Mouse (Mus musculus): ENCODE results near the gene Sbk2.

Gene Sbk2

DNA sequence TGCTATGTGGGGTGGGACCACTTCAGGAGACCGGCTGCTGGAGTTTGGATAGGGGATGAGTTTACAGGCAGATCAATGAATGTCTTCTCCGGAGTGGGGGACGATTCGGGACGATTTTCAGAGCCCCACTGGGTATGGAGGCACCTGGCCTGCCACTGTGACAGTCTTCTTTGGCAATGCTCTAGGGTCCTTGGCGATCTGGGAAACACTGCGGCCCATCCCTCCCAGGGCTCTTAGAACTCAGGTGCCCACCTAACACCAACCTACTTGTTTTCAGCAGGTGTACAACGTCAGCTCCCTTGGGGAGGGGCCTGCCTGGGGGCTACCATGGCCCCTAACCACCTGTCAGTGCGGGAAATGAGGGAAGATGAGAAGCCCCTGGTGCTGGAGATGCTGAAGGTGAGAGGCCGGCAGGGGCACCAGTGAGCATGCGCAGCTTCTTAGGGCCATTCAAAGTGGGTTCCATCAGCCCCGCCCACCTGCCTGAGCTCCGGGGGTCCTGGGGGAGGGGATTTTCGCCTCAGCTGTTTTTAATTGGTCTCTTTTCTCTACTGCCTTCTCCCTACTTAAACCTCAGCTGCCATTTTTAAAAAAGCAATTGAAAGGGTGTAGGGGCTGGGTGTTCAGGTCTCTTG, 41.2 kb downstream of the Sbk2 start:
- in situ Hi-C loops (cut with MseI, MboI) = no loop called here

DNA sequence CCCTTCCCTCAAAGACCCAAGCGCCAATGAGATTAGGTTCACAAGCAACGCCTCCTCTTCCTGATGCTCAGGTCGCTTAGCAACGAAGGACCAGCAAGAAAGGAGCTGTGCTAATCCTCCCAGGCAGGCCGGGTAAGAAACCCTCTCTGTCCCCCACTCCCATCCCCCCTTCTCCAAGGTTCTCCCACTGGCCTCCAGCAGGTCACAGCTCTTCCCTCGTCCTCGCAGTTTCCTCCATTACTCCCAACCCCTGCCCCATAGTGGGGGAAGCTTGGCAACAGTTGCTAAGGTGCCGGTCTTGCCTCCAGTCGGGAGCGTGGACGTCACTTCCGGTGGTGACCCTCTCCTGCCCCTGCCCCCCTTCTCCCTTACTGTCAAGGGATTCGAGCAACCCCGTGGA, 41.7 kb downstream of the Sbk2 start:
- in situ Hi-C loops (cut with MseI, MboI) = no loop called here

DNA sequence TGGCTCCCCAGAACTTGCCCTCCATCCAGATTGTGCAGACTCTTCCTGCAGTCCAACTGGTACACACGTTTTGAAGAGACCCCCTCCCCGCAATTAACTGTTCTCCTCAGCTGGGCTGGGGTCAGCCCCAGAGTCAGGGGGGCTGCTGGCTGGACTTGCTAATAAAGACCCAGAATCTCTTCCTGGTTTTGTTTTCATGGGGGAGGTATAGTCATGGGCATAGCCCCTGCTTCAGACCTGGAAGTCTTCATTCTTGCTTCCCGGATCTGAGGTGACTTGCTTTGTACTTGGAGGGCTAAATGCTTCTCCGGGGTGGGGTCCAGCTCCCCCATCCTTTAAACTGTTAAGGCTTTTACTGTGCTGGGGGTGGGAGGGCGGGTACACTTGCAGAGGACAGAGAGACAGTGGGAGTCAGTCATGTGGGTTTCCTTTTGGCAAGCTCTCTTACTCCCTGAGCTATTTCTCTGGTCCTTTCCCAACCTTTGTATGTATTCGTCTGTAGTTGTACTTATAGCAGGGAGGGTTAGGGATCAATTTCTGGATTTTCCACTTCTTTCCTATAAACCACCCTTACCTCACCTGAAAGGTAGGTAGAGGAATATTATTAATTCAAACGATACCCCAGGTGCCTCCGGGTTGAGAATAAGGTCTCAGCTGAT, 42.3 kb downstream of the Sbk2 start, which contains the start of gene Nat14:
Gene Nat14 (plus strand): TSS at position 205 of the 659 bp plus-strand sequence.
- in situ Hi-C loops (cut with MseI, MboI) = no loop called here

DNA sequence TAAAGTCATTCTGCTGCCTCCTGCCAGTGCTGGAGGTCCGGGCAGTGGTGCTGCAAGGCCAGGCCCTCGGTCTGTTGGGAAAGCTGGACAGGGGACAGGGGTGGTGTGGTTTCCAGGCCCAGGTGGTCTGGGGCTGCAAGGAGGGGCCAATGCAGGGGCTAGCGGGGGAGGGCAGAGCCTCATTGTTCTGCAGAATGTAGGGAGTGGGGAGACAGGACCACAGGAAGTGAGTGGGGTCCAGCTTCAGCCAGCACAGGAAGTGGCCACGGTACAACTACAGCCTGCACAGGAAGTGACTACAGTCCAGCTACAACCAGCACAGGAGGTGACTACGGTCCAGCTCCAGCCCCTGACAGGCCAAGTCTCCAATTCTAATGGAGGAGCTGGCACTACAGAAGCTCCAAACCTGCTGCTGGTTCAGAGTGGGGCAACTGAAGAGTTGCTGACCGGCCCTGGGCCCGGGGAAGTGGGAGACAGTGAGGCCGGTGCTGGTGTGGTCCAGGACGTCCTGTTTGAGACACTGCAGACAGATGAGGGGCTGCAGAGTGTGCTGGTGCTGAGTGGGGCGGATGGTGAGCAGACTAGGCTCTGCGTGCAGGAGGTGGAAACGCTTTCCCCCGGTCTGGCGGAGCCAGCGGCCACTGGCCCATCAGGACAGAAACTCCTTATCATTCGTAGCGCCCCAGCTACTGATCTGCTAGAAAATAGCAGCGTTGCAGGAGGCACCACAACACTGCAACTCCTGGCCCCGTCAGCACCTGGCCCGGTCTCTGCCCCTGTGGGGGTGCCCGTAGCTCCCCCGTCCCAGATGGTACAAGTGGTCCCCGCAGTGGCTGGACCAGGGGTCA, 43.0 kb downstream of the Sbk2 start:
- in situ Hi-C loops (cut with MseI, MboI) = no loop called here

DNA sequence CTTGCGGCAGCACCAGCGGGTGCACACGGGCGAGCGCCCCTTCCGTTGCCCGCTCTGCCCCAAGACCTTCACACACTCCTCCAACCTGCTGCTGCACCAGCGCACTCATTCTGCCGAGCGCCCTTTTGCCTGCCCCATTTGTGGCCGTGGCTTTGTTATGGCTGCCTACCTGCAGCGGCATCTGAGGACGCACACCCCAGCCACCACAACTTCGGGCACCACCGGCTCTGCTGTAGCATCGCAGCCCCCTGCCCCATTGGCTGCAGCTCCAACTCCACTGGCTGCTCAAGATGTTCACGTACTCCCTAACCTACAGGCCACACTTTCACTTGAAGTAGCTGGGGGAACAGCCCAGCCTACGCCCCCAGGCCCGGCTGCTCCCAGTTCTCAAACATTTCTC, 43.7 kb downstream of the Sbk2 start:
- in situ Hi-C loops (cut with MseI, MboI) = no loop called here

DNA sequence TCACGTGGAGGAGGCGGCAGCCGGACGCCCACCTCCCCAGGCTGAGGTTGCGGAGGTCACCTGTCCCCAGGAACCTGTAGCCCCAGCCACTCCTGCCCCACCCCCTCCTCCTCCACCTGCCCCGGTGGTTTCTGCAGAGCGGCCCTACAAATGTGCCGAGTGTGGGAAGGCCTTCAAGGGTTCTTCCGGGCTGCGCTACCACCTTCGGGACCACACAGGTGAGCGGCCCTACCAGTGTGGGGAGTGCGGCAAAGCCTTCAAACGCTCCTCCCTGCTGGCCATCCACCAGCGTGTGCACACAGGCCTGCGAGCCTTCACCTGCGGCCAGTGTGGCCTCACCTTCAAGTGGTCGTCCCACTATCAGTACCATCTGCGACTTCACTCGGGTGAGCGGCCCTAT, 44.2 kb downstream of the Sbk2 start:
- in situ Hi-C loops (cut with MseI, MboI) = no loop called here

DNA sequence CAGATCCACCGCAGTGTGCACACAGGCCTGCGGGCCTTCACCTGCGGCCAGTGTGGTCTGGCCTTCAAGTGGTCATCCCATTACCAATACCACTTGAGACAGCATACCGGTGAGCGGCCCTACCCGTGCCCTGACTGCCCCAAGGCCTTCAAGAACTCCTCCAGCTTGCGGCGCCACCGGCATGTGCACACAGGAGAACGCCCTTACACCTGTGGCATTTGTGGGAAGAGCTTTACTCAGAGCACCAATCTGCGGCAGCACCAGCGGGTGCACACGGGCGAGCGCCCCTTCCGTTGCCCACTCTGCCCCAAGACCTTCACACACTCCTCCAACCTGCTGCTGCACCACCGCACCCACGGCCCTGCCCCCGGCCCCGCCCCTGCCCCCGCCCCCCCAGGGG, 45.1 kb downstream of the Sbk2 start:
- in situ Hi-C loops (cut with MseI, MboI) = no loop called here

DNA sequence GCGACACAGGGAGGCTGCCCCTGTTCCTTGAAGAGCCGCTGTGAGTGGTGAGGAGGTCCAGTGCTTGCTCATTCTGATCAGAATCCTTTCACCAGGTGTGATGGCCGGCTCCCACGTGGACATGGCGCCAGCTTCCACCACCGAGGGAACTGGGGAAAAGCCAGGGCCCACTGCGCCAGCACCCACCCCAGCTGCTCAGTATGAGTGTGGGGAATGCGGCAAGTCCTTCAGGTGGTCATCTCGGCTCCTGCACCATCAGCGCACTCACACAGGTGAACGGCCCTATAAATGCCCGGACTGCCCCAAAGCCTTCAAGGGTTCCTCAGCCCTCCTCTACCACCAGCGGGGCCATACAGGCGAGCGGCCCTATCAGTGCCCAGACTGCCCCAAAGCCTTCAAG, 45.5 kb downstream of the Sbk2 start:
- in situ Hi-C loops (cut with MseI, MboI) = no loop called here

DNA sequence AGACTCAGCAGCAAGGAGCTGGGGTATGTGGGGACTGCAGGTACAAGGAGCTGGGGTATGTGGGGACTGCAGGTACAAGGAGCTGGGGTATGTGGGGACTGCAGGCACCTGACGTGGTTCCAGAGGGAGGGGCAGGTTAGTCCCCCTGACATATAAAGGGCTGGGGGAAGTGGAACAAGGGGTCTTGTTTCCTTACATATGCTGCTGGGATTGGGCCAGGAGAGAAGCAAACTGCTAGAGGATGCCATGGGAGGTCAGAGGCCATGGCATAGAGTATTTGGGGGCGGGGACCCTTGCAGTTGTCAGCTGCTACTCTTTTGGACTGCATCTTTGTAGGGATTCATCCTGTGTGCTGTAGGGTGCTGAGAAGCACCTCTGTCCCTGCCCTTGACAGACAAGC, 46.7 kb downstream of the Sbk2 start:
- in situ Hi-C loops (cut with MseI, MboI) = no loop called here

DNA sequence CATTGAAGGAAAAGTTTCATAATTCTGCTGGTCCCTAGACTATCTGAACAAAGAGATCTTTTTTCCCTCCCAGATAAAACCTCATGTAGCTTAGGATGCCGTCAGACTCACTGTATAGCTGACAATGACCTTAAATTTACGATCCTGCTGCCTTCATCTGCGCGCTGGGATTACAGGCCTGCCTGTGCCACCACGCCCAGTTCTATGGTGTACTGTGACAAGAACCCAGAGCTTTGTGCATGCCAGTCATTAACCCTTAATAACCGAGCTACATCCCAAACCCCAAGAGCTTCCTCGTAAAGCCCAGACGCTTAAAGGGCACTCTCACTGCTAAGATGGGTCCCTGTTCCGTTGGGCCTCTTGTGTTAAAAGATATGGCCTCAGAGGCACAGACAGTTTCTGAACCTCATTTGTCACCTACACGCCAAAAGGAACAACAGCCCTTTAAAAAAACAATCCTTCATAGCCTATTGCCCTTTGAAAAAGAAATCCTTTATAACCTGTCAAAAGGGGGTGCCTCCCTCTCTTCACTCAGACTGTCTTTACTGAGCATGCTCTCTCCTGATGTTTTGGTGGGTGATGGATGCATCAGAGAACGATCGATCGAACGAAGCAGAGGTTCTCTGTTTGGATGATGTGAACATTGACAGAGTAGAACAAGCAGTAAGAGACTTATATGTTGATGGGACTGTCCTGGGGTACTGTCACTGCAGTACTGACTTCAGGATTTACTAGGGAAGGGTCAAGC, 48.4 kb downstream of the Sbk2 start:
- in situ Hi-C loops (cut with MseI, MboI) = no loop called here

DNA sequence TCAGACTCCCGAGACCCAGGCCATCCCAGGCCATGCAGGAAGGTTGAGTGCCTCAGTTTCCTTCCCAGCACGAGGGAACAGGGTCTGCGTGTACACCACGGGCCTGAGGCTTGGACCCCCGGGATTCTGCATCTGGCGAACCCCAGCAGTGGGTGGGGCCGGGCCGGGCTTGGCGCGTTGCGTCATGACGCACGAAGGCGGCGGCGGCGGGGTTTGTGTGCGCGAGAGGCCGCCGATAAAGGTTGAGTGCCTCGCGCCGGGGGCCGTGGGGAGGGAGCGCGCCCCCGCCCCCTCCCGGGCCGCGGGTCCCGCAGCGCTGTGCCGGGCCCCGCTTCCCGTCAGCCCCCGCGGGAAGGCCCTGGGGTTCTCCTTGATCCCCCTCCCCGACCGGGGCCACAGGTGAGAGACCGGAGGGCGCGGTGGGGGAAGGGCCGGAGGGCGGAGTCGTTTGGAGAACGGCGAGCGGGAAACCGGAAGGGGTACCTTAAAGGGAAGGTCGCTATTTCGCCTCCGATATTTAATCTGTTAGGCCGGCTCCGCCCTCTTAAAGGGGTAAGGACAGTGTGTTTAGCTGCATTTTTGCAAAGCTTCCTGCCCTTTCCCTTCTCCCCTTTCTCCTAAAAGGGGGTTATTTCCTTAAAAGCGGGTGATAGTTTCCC, 49.1 kb downstream of the Sbk2 start, which contains the start of gene Zfp628:
Gene Zfp628 (plus strand): TSS at position 211 of the 659 bp plus-strand sequence.
- in situ Hi-C loops (cut with MseI, MboI) = no loop called here

DNA sequence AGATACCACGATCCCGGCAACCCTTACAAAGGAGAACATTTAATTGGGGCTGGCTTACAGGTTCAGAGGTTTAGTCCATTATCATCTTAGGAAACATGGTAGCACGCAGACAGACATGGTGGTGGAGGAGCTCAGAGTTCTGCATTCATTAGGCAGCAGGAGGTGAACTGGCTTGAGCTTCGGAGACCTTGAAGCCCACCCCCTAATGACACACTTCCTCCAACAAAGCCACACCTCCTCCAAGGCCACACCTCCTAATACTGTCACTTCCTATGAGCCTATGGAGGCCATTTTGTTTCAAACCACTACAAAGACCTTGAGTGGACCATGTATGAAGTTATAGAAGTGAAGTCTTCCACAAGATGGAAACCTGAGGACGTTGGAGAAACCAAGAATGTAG, 52.0 kb downstream of the Sbk2 start:
- in situ Hi-C loops (cut with MseI, MboI) = no loop called here

DNA sequence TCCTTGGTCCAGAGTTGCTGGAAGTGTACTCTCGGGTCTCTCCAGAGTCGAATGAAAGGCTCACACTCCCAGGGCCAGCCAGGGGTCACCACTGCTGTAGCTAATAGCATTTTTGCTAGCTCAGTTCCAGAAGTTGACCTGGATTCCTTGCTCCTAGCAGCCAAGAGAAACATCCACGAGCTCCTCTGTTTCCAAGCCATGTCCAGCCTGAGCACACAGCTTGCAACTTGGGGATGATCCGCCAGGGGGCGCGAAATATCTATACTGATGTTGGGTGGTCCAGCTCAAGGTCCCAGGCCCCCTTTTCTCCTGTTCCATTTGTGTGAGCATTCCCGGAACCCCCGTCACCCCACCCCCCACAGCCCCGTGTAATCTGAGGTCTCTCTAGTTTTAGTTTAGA, 52.6 kb downstream of the Sbk2 start:
- in situ Hi-C loops (cut with MseI, MboI) = no loop called here

DNA sequence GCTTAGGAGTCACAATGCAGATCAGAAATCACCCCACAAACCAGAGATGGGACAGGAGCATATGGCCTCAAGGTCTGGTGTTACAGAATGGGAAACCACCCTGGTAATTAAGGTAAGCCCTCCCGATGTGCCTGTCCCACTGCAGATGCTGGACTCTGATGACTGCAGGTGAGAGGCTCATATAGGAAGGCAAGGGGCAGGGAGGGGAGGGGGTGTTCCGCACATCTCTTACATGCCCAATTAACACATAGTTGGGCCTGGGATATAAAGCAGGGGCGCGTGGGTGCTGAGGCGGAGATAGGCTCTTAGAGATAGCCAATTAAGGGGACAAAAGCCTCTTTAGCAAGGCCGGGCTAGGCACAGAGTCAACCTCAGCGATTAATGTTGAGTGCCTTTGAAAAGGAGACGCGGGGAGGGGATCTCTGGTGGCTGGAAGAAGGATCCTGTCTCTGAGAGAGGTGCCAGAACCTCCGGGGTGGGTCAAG, 57.7 kb downstream of the Sbk2 start, which contains the start of gene Gm36210:
Gene Gm36210 (minus strand): TSS at position 51 of the 485 bp plus-strand sequence.
- in situ Hi-C loops (cut with MseI, MboI) = no loop called here

DNA sequence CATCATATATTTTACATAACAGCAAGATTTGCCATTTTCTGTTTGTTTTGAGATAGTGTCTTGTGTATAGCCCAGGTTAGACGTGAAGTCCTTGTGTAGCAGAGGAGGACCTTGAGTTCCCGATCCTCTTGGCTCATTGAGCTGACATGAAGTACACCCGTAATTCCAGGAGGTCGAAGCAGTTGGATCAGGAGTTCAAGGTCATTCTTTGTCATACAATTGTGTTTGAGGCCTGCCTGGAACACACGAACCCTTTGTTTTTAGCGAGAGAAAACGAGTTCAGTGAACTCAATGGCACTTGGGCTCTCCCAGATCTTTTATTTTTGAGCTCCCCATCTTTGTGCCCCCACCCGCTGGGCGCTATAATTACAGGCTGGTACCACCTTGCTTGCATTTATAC, 61.8 kb downstream of the Sbk2 start:
- in situ Hi-C loops (cut with MseI, MboI) = no loop called here

DNA sequence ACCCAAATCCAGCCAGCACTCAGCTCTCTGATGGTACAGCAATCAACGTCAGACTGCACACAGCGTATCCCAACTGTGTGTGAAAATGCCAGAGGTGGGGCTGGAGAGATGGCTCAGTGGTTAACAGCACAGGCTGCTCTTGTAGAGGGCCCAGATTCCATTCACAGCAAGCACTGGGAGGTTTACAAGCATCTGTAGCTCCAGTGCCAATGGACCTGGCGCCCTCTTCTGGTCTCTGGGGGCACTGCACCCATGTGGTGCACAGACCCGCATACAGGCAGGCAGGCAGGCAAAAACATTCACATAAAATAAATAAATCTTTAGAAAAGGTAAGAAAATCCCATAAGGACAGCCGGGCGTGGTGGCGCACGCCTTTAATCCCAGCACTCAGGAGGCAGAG, 63.0 kb downstream of the Sbk2 start:
- in situ Hi-C loops (cut with MseI, MboI) = no loop called here

DNA sequence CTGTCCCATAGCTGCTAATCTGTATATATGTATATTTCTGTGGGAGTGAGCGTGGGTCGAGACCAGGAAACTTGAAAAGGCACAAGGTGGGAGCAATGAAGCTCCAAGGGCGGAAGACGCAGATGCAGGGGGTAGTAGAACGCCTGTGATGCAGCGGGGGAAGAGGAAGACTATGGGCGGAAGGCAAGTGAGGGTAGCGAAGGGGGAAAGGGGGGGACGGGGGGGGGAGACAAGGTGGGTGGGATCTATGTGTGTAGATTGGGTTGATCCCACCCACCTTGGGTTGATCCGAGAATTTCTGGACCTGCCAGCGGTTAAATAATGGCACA, 63.7 kb downstream of the Sbk2 start:
- in situ Hi-C loops (cut with MseI, MboI) = no loop called here

DNA sequence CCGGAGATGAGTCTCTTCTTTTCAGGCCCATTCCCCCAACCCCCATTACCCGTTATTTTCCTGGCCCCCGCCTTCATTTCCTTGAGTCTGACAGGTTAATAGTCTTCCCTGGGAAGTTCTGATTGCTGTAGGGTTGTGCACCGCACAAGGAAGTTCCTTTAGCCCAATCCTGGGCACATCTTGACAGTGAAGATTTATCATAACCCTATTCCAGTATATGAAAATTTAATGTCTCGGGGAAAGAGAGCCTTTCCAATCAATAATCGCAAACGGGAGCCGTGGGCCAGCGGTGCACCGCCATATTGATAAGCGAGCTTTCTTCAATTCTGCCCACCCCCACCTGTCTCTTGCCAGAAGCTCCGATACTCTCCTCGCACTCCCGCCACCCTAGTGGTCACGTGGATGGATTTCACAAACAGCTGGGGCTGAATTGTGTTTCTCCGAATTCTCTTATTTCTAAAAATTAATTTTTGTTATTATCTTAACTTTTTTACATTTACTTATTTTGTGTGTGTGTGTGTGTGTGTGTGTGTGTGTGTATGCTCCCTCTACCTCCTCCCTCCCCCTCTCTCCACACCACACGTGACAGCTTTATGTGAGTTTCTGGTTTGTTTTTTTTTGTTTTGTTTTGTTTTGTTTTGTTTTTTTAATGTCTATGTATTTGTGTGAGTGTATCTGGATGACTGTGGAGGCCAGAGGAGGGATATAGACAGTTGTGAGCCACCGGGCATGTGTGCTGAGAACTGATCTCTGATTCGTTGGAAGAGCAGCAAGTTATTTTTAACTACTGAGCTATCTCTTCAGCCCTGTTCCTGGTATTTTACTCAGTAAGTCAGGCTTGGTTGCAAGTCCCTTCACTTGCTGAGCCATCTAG, 64.3 kb downstream of the Sbk2 start:
- in situ Hi-C loops (cut with MseI, MboI) = no loop called here

DNA sequence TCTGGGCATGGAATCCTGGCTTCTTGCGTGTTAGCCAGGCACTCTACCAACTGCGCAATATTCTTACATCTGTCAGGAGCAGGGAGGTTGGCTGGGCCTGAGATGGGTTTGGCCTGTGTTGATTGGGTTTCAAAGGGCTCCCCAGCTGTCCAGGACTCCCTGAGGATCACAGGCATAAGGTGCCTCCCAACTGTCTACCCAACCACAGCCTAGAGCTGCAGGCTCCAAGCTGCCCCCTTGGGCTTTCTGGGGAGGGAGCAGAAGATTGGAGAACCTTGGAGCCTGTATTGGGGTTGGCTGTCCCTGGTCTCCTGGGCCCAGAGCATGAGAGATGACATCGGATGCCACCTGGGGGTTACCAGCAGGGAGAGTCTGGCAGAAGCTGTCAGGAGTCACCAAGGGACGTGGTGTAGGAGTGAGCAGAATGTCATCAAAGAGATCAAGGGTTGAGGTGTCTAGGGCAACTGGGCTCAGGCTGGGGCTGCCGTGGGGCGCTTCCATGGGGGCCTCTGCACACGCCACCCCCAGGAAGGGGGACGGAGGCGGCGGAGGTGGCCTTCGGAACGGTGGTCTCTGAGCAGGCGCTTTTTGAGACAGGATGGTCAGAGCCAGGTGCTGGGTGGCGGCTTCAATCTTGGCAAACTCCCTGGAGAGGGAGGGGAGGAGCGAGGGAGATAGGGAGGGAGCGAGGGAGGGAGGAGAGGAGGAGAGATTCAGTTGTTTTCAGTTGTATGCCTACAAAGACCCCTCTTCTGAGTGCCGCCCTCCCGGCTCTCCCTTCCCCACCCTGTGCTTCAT, 65.2 kb downstream of the Sbk2 start:
- in situ Hi-C loops (cut with MseI, MboI) = no loop called here

DNA sequence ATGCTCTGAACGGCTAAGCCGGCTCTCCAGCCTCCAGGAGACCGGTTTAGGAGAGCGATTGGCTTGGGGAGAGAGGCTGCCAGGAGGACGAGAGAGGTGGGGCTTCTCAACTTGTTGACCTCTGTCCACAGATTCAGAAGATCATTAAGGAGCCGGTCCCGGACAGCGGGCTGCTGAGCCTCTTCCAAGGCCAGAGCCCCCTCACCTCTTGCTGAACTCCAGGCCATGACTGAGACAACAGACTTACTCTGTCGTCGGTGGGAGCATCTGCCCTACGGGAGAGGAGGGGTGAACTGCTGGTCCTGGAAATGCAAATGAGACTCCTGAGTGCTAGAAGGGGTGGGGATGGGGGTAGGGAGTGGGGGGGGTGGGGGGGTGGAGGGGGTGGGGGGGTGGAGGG, 69.0 kb downstream of the Sbk2 start:
- in situ Hi-C loops (cut with MseI, MboI) = no loop called here
